Mouse (Mus musculus): ENCODE measurements around the gene Calcb. TPM values are rescaled to one million over a fixed set of nuclear protein-coding genes. Genes with fewer than 3 reads are reported as not detected.
A peak's percentile ranks its signal among the peaks of the same experiment; 100 is the strongest.
"Not testable (repeated sequence)": the region's sequence is repeated elsewhere in the genome, so short reads cannot be mapped to it uniquely, and the experiment has no call there.

Calcb gene
- 0.27 TPM in 1 of 2 replicates, not detected in the other for polyA plus RNA-seq (2016; fragmentation: Nextera tagmentation; extraction: Ambion mirVana)

GRCm38 (mm10) chr7:114718300-114718699 is at the start of gene Calcb:
Calcb (plus strand) TSS chr7:114718643.
- Histone ChIP-seq H3K36me3 (no peaks in the 10 kb centered on the region), H3K27me3 (replicated peaks) (peaks cover 54% of the 10 kb centered on the region), H3K9ac (no peak within 1 kb of the TSS), H3K4me2 (peak within 1 kb of the TSS; percentile 63), H3K4me1 (replicated peaks) (peaks cover 20% of the 10 kb centered on the region), H3K9me3 (replicated peaks) (no peaks in the 10 kb centered on the region), H3K27ac (ENCODE audit: poor library complexity, severe bottlenecking) (no peak within 1 kb of the TSS), H3K4me3 (peak within 1 kb of the TSS; percentile 29)
- no peak; the same call in 1 of the 2 replicates for ATAC-seq (ENCODE audit: insufficient number of reproducible peaks, low FRiP score)
- 6% methylated on average over 11 of the region's 11 CpGs for WGBS

GRCm38 (mm10) chr7:114671405-114671804 is 47.0 kb upstream of the Calcb start:
- H3K4me1 ChIP-seq (replicated peaks), result no peaks in the 10 kb centered on the region

GRCm38 (mm10) chr7:114672697-114673096 is 45.7 kb upstream of the Calcb start:
- no peak for ATAC-seq (ENCODE audit: insufficient number of reproducible peaks, low FRiP score)
- Histone ChIP-seq H3K9me3 (replicated peaks) (no peaks in the 10 kb centered on the region), H3K27me3 (replicated peaks) (no peaks in the 10 kb centered on the region), H3K4me3 (no peak overlapping the region), H3K9ac (no peak overlapping the region), H3K4me1 (replicated peaks) (no peaks in the 10 kb centered on the region), H3K27ac (ENCODE audit: poor library complexity, severe bottlenecking) (no peak overlapping the region), H3K36me3 (no peaks in the 10 kb centered on the region), H3K4me2 (no peak overlapping the region)
- 29% methylated on average over 2 of the region's 2 CpGs for WGBS

More at GRCm38 (mm10) chr7:114671405-114671804, 47.0 kb upstream of the Calcb start:
- no peak overlapping the region for H3K4me3 ChIP-seq
- no peaks in the 10 kb centered on the region for H3K27me3 ChIP-seq (replicated peaks)
- no peak overlapping the region for H3K9ac ChIP-seq
- no peak for ATAC-seq (ENCODE audit: insufficient number of reproducible peaks, low FRiP score)
- no peaks in the 10 kb centered on the region for H3K36me3 ChIP-seq
- no peak overlapping the region for H3K27ac ChIP-seq (ENCODE audit: poor library complexity, severe bottlenecking)
- H3K9me3 ChIP-seq (replicated peaks), result no peaks in the 10 kb centered on the region
- 53% methylated on average over 1 of the region's 1 CpGs for WGBS
- no peak overlapping the region for H3K4me2 ChIP-seq

- Histone ChIP-seq H3K4me1 (replicated peaks) (no peaks in the 10 kb centered on the region), H3K36me3 (no peaks in the 10 kb centered on the region), H3K27ac (ENCODE audit: poor library complexity, severe bottlenecking) (no peak overlapping the region), H3K4me2 (no peak overlapping the region), H3K27me3 (replicated peaks) (no peaks in the 10 kb centered on the region), H3K9me3 (replicated peaks) (no peaks in the 10 kb centered on the region), H3K4me3 (no peak overlapping the region), H3K9ac (no peak overlapping the region)
- no peak for ATAC-seq (ENCODE audit: insufficient number of reproducible peaks, low FRiP score)
Observed at GRCm38 (mm10) chr7:114692339-114692738, 26.1 kb upstream of the Calcb start.

GRCm38 (mm10) chr7:114700871-114701270 is 17.6 kb upstream of the Calcb start:
- H3K4me1 ChIP-seq (replicated peaks), result no peaks in the 10 kb centered on the region
- no peak for ATAC-seq (ENCODE audit: insufficient number of reproducible peaks, low FRiP score)
- H3K27ac ChIP-seq (ENCODE audit: poor library complexity, severe bottlenecking), result no peak overlapping the region
- 45% methylated on average over 2 of the region's 2 CpGs for WGBS
- H3K4me3 ChIP-seq, result no peak overlapping the region
- H3K9me3 ChIP-seq (replicated peaks), result no peaks in the 10 kb centered on the region
- no peaks in the 10 kb centered on the region for H3K27me3 ChIP-seq (replicated peaks)
- H3K9ac ChIP-seq, result no peak overlapping the region
- no peak overlapping the region for H3K4me2 ChIP-seq
- no peaks in the 10 kb centered on the region for H3K36me3 ChIP-seq

GRCm38 (mm10) chr7:114706716-114707115 is 11.7 kb upstream of the Calcb start:
- H3K27me3 ChIP-seq (replicated peaks), result no peaks in the 10 kb centered on the region
- ATAC-seq (ENCODE audit: insufficient number of reproducible peaks, low FRiP score), result no peak
- no peak overlapping the region for H3K4me2 ChIP-seq
- no peaks in the 10 kb centered on the region for H3K36me3 ChIP-seq
- 78% methylated on average over 4 of the region's 4 CpGs for WGBS
- H3K27ac ChIP-seq (ENCODE audit: poor library complexity, severe bottlenecking), result no peak overlapping the region
- no peaks in the 10 kb centered on the region for H3K4me1 ChIP-seq (replicated peaks)
- H3K4me3 ChIP-seq, result no peak overlapping the region
- no peaks in the 10 kb centered on the region for H3K9me3 ChIP-seq (replicated peaks)
- H3K9ac ChIP-seq, result no peak overlapping the region

- ATAC-seq (ENCODE audit: insufficient number of reproducible peaks, low FRiP score), result no peak
- no peak overlapping the region for H3K4me3 ChIP-seq
Observed at GRCm38 (mm10) chr7:114707398-114707797, 11.0 kb upstream of the Calcb start.

GRCm38 (mm10) chr7:114710419-114710818 is 8.0 kb upstream of the Calcb start:
- H3K4me3 ChIP-seq, result no peak overlapping the region
- H3K4me1 ChIP-seq (replicated peaks), result no peaks in the 10 kb centered on the region
- ATAC-seq (ENCODE audit: insufficient number of reproducible peaks, low FRiP score), result no peak
- no peak overlapping the region for H3K27ac ChIP-seq (ENCODE audit: poor library complexity, severe bottlenecking)
- no peak overlapping the region for H3K4me2 ChIP-seq
- H3K9me3 ChIP-seq (replicated peaks), result no peaks in the 10 kb centered on the region
- no peaks in the 10 kb centered on the region for H3K36me3 ChIP-seq
- H3K9ac ChIP-seq, result no peak overlapping the region
- WGBS, result 86% methylated on average over 2 of the region's 2 CpGs
- H3K27me3 ChIP-seq (replicated peaks), result no peaks in the 10 kb centered on the region; the same call in 1 of the 2 replicates

More at GRCm38 (mm10) chr7:114707398-114707797, 11.0 kb upstream of the Calcb start:
- 61% methylated on average over 1 of the region's 1 CpGs for WGBS
- Histone ChIP-seq H3K36me3 (no peaks in the 10 kb centered on the region), H3K9ac (no peak overlapping the region), H3K27ac (ENCODE audit: poor library complexity, severe bottlenecking) (no peak overlapping the region), H3K4me2 (no peak overlapping the region), H3K4me1 (replicated peaks) (no peaks in the 10 kb centered on the region), H3K9me3 (replicated peaks) (no peaks in the 10 kb centered on the region), H3K27me3 (replicated peaks) (no peaks in the 10 kb centered on the region)

- Histone ChIP-seq H3K27ac (ENCODE audit: poor library complexity, severe bottlenecking) (no peak overlapping the region), H3K27me3 (replicated peaks) (peaks cover 18% of the 10 kb centered on the region), H3K36me3 (no peaks in the 10 kb centered on the region), H3K9me3 (replicated peaks) (no peaks in the 10 kb centered on the region), H3K4me2 (no peak overlapping the region), H3K4me1 (replicated peaks) (no peaks in the 10 kb centered on the region), H3K4me3 (no peak overlapping the region), H3K9ac (no peak overlapping the region)
- no peak for ATAC-seq (ENCODE audit: insufficient number of reproducible peaks, low FRiP score)
- 61% methylated on average over 1 of the region's 1 CpGs for WGBS
Observed at GRCm38 (mm10) chr7:114712523-114712922, 5.9 kb upstream of the Calcb start.

- Histone ChIP-seq H3K9me3 (replicated peaks) (no peaks in the 10 kb centered on the region), H3K4me1 (replicated peaks) (peaks cover 20% of the 10 kb centered on the region), H3K4me3 (peak overlapping the region; percentile 29), H3K9ac (no peak overlapping the region), H3K36me3 (no peaks in the 10 kb centered on the region), H3K27me3 (replicated peaks) (peaks cover 54% of the 10 kb centered on the region), H3K4me2 (peak overlapping the region; percentile 63), H3K27ac (ENCODE audit: poor library complexity, severe bottlenecking) (no peak overlapping the region)
- 5% methylated on average over 17 of the region's 17 CpGs for WGBS
- no peak for ATAC-seq (ENCODE audit: insufficient number of reproducible peaks, low FRiP score)
Observed at GRCm38 (mm10) chr7:114719381-114720131, 1.1 kb downstream of the Calcb start.

GRCm38 (mm10) chr7:114729696-114730095 is 11.3 kb downstream of the Calcb start:
- ATAC-seq (ENCODE audit: insufficient number of reproducible peaks, low FRiP score); H3K9me3 ChIP-seq (replicated peaks); H3K4me2 ChIP-seq; H3K27me3 ChIP-seq (replicated peaks); H3K4me1 ChIP-seq (replicated peaks); H3K9ac ChIP-seq; H3K4me3 ChIP-seq; H3K36me3 ChIP-seq; H3K27ac ChIP-seq (ENCODE audit: poor library complexity, severe bottlenecking): not testable (repeated sequence)
- WGBS, result 60% methylated on average over 4 of the region's 4 CpGs

- H3K4me3 ChIP-seq, result no peak overlapping the region
- no peaks in the 10 kb centered on the region for H3K27me3 ChIP-seq (replicated peaks)
- H3K27ac ChIP-seq (ENCODE audit: poor library complexity, severe bottlenecking), result no peak overlapping the region
- H3K4me2 ChIP-seq, result no peak overlapping the region
- ATAC-seq (ENCODE audit: insufficient number of reproducible peaks, low FRiP score), result no peak
- H3K36me3 ChIP-seq, result no peaks in the 10 kb centered on the region
- H3K9me3 ChIP-seq (replicated peaks), result no peaks in the 10 kb centered on the region
- no peak overlapping the region for H3K9ac ChIP-seq
- WGBS, result 69% methylated on average over 6 of the region's 6 CpGs
- no peaks in the 10 kb centered on the region for H3K4me1 ChIP-seq (replicated peaks)
Observed at GRCm38 (mm10) chr7:114731175-114731574, 12.7 kb downstream of the Calcb start.

Measured in heart, embryonic 12.5 days (tissue).